Mouse (Mus musculus) midbrain, embryonic 12.5 days (tissue): ENCODE data around the gene Gm3727. TPM values are rescaled to one million over a fixed set of nuclear protein-coding genes. Genes with fewer than 3 reads are reported as not detected.
"Not testable (repeated sequence)": the region's sequence is repeated elsewhere in the genome, so short reads cannot be mapped to it uniquely, and the experiment has no call there.

Experiments
- ATAC-seq: fragments of 200-750 bp; cut with Nextera tagmentation; 2 replicates; pipeline ENCODE4 v1.8.0; 2017; ENCODE audit warnings: low read depth, moderate TSS enrichment, moderate library complexity; ENCODE audit not compliant: low FRiP score
- H3K27ac ChIP-seq: fragments of 300-500 bp; sonication (generic); replicated peaks from 2 replicates; pipeline ENCODE4 v1.5.1; 2016; ENCODE audit warnings: mild to moderate bottlenecking
- H3K27me3 ChIP-seq: fragments of 300-500 bp; sonication (generic); 2 replicates; pipeline ENCODE4 v1.6.1; 2016; ENCODE audit warnings: mild to moderate bottlenecking
- H3K36me3 ChIP-seq: fragments of 300-500 bp; sonication (generic); 2 replicates; pipeline ENCODE4 v1.6.1; 2016
- H3K4me1 ChIP-seq: fragments of 300-500 bp; sonication (generic); 2 replicates; pipeline ENCODE4 v1.6.1; 2016
- H3K4me2 ChIP-seq: fragments of 300-500 bp; sonication (generic); replicated peaks from 2 replicates; pipeline ENCODE4 v1.6.1; 2016; ENCODE audit warnings: mild to moderate bottlenecking, moderate library complexity
- H3K4me3 ChIP-seq: fragments of 300-500 bp; sonication (generic); 2 replicates; pipeline ENCODE4 v1.5.1; 2016; ENCODE audit warnings: mild to moderate bottlenecking
- H3K9ac ChIP-seq: fragments of 300-500 bp; sonication (generic); replicated peaks from 2 replicates; pipeline ENCODE4 v1.6.1; 2016; ENCODE audit warnings: mild to moderate bottlenecking, moderate library complexity
- H3K9me3 ChIP-seq: fragments of 300-500 bp; sonication (generic); 2 replicates; pipeline ENCODE4 v1.6.1; 2016; ENCODE audit warnings: mild to moderate bottlenecking
- WGBS: fragments of 180-500 bp; shearing (Covaris S2); methylation state at CpG from one replicate; pipeline ENCODE4 v1.1.7; 2016; 5-methylcytosine and 5-hydroxymethylcytosine counted together
- polyA plus RNA-seq: library from polyadenylated mRNA; unstranded; fragments of >200 nt; fragmentation: Nextera tagmentation; extraction: Ambion mirVana; gene quantifications from 2 replicates; pipeline ENCODE4 v1.2.1, GENCODE M21; 2016

The Gm3727 gene
- not detected in 2 replicates for polyA plus RNA-seq

- H3K27ac ChIP-seq, ATAC-seq, H3K4me2 ChIP-seq, H3K27me3 ChIP-seq, H3K9me3 ChIP-seq, H3K9ac ChIP-seq, H3K4me1 ChIP-seq, H3K4me3 ChIP-seq, H3K36me3 ChIP-seq: not testable (repeated sequence)
- WGBS, result 74% methylated on average over 3 of the region's 3 CpGs
These were observed at the start of gene Gm3727 for GRCm38 (mm10) chr14:7264614-7265013. Gm3727 (minus strand) TSS chr14:7264714.

GRCm38 (mm10) chr14:7243498-7243897 lies 21.0 kb downstream of the Gm3727 start:
- not testable (repeated sequence) for ATAC-seq, H3K4me3 ChIP-seq, H3K4me1 ChIP-seq, H3K27ac ChIP-seq, H3K36me3 ChIP-seq, H3K9ac ChIP-seq, H3K9me3 ChIP-seq, H3K27me3 ChIP-seq, H3K4me2 ChIP-seq
- WGBS, result 1% methylated on average over 8 of the region's 10 CpGs

Other genes starting within 250 kb of the Gm3727 start
- gene Gm10406, start 237.3 kb downstream of the Gm3727 start, polyA plus RNA-seq, result 2.0 and 2.8 TPM in 2 replicates
- gene Gm3685, start 219.7 kb downstream of the Gm3727 start, polyA plus RNA-seq, result not detected in 2 replicates
- 2.9 and 3.4 TPM in 2 replicates for gene Gm3696, start 164.1 kb downstream of the Gm3727 start, polyA plus RNA-seq
- gene Gm6676, start 139.3 kb downstream of the Gm3727 start, polyA plus RNA-seq, result not detected in 2 replicates
- 5.1 and 5.6 TPM in 2 replicates for gene Gm3512, start 90.2 kb downstream of the Gm3727 start, polyA plus RNA-seq
- not detected in 2 replicates for gene Gm16434, start 70.2 kb downstream of the Gm3727 start, polyA plus RNA-seq
- gene Gm3739, start 50.3 kb upstream of the Gm3727 start, polyA plus RNA-seq, result 2.2 and 3.3 TPM in 2 replicates
- not detected in 2 replicates for gene Gm5797, start 67.7 kb upstream of the Gm3727 start, polyA plus RNA-seq
- not detected in 2 replicates for gene Gm8374, start 100.4 kb upstream of the Gm3727 start, polyA plus RNA-seq
- gene Gm3755, start 186.2 kb upstream of the Gm3727 start, polyA plus RNA-seq, result 0.31 TPM in 1 of 2 replicates, not detected in the other
- gene Gm3752, start 219.0 kb upstream of the Gm3727 start, polyA plus RNA-seq, result 1.5 and 2.8 TPM in 2 replicates